Mouse (Mus musculus): ENCODE data around the gene Gm17428. TPM values are rescaled to one million over a fixed set of nuclear protein-coding genes. Genes with fewer than 3 reads are reported as not detected.

Gene Gm17428
- not detected in 2 replicates for total RNA-seq (2012; rRNA removed)
- total RNA-seq (2014; rRNA removed) = not detected in 2 replicates
- not detected in 2 replicates for polyA plus RNA-seq (2012; ENCODE audit: insufficient read length, low read depth)

- no peak within 1 kb of the TSS for H3K9ac ChIP-seq (ENCODE audit: insufficient read depth, low read depth)
- in situ Hi-C loops (cut with MboI; ENCODE audit: low pct_ligation_motif_present, low pct_unique_long_range_greater_than_20kb, low sequenced_read_pairs) (no loop called here), dilution Hi-C loops (cut with MboI; ENCODE audit: extremely low pct_ligation_motif_present, extremely low pct_unique_long_range_greater_than_20kb, low sequenced_read_pairs) (no loop called here)
Measured at GRCm38 (mm10) chr14:54976633-54977032, at the start of gene Gm17428. Gm17428 (plus strand) TSS chr14:54976933.

GRCm38 (mm10) chr14:54927296-54927695 is 49.4 kb upstream of the Gm17428 start:
- peaks cover 88% of the 10 kb centered on the region for H3K27me3 ChIP-seq (replicated peaks)
- in situ Hi-C loops (cut with MboI; ENCODE audit: low pct_ligation_motif_present, low pct_unique_long_range_greater_than_20kb, low sequenced_read_pairs) (no loop called here), dilution Hi-C loops (cut with MboI; ENCODE audit: extremely low pct_ligation_motif_present, extremely low pct_unique_long_range_greater_than_20kb, low sequenced_read_pairs) (no loop called here)
- no peak for TF ChIP-seq ZMIZ1 (IDR thresholded peaks at IDR 0.05; ENCODE audit: low read depth, low read length)
- H3K36me3 ChIP-seq (replicated peaks in 1 of 2; ENCODE audit: control insufficient read depth in 1 of 2, insufficient read depth in 1 of 2, low read length in 1 of 2) = no peaks in the 10 kb centered on the region
- H3K9ac ChIP-seq (ENCODE audit: insufficient read depth, low read depth) = no peak overlapping the region
- H3K27ac ChIP-seq (ENCODE audit: insufficient read depth, low read depth) = no peak overlapping the region
- no peak overlapping the region for H3K4me2 ChIP-seq (ENCODE audit: insufficient read depth, low read depth, poor library complexity, severe bottlenecking)
- no peaks in the 10 kb centered on the region for H3K79me2 ChIP-seq (replicated peaks; ENCODE audit: control insufficient read depth, extremely low read depth, insufficient read depth, poor library complexity, severe bottlenecking)
- H3K9me3 ChIP-seq (replicated peaks; ENCODE audit: low read length) = peaks cover 4% of the 10 kb centered on the region
- H3K4me3 ChIP-seq (replicated peaks in 1 of 3; ENCODE audit: low read depth in 2 of 3, low read length in 2 of 3, poor library complexity in 1 of 3) = no peak overlapping the region
- DNase-seq (ENCODE audit: extremely low read depth) = no peak
- H3K4me1 ChIP-seq (ENCODE audit: control insufficient read depth in 1 of 2, insufficient read depth in 2 of 2) = peaks cover 0 to 10% of the 10 kb centered on the region in 2 experiments; a peak in 1 of 4 replicates

More at GRCm38 (mm10) chr14:54976633-54977032, at the start of gene Gm17428:
- H3K9me3 ChIP-seq (replicated peaks; ENCODE audit: low read length) = no peaks in the 10 kb centered on the region
- H3K4me2 ChIP-seq (ENCODE audit: insufficient read depth, low read depth, poor library complexity, severe bottlenecking) = no peak within 1 kb of the TSS
- H3K79me2 ChIP-seq (replicated peaks; ENCODE audit: control insufficient read depth, extremely low read depth, insufficient read depth, poor library complexity, severe bottlenecking) = no peaks in the 10 kb centered on the region
- no peak for DNase-seq (ENCODE audit: extremely low read depth)
- no peak for TF ChIP-seq ZC3H11A (IDR thresholded peaks at IDR 0.05; ENCODE audit: low read depth, low read length)
- no peak for TF ChIP-seq EP300 (IDR thresholded peaks at IDR 0.05; ENCODE audit: low read length)
- no peak for TF ChIP-seq SIN3A (IDR thresholded peaks at IDR 0.05; ENCODE audit: low read length)
- TF ChIP-seq USF2 (conservative IDR thresholded peaks at IDR 0.05; ENCODE audit: low read depth, low read length) = no peak
- TF ChIP-seq ELF1 (IDR thresholded peaks at IDR 0.05; ENCODE audit: low read depth, low read length) = no peak
- no peak for TF ChIP-seq TBP (conservative IDR thresholded peaks at IDR 0.05; ENCODE audit: low read depth, low read length)
- TF ChIP-seq MEF2A (IDR thresholded peaks at IDR 0.05; ENCODE audit: borderline replicate concordance, low read depth, low read length) = no peak
- TF ChIP-seq MXI1 (IDR thresholded peaks at IDR 0.05; ENCODE audit: low read depth, low read length) = no peak
- no peak for TF ChIP-seq PAX5 (IDR thresholded peaks at IDR 0.05; ENCODE audit: low read length)
- no peak for TF ChIP-seq IRF4 (IDR thresholded peaks at IDR 0.05; ENCODE audit: low read depth, low read length)
- TF ChIP-seq ZMIZ1 (IDR thresholded peaks at IDR 0.05; ENCODE audit: low read depth, low read length) = no peak
- TF ChIP-seq ZKSCAN1 (IDR thresholded peaks at IDR 0.05; ENCODE audit: borderline replicate concordance, low read depth, low read length) = no peak
- TF ChIP-seq NELFE (IDR thresholded peaks at IDR 0.05; ENCODE audit: low read depth, low read length) = no peak
- no peak for TF ChIP-seq USF1 (IDR thresholded peaks at IDR 0.05; ENCODE audit: low read depth, low read length)
- no peak for TF ChIP-seq E2F4 (IDR thresholded peaks at IDR 0.05; ENCODE audit: insufficient replicate concordance, low read depth, low read length)
- no peak for TF ChIP-seq UBTF (IDR thresholded peaks at IDR 0.05; ENCODE audit: low read depth, low read length)
- TF ChIP-seq SMC3 (IDR thresholded peaks at IDR 0.05; ENCODE audit: low read depth, low read length) = no peak
- no peak within 1 kb of the TSS for H3K4me3 ChIP-seq (replicated peaks in 1 of 3; ENCODE audit: low read depth in 2 of 3, low read length in 2 of 3, poor library complexity in 1 of 3)
- H3K27ac ChIP-seq (ENCODE audit: insufficient read depth, low read depth) = no peak within 1 kb of the TSS
- H3K4me1 ChIP-seq (ENCODE audit: control insufficient read depth in 1 of 2, insufficient read depth in 2 of 2) = peaks cover 5 to 17% of the 10 kb centered on the region in 2 experiments; a peak in 3 of 4 replicates
- H3K36me3 ChIP-seq (replicated peaks in 1 of 2; ENCODE audit: control insufficient read depth in 1 of 2, insufficient read depth in 1 of 2, low read length in 1 of 2) = no peaks in the 10 kb centered on the region
- peaks cover 23% of the 10 kb centered on the region for H3K27me3 ChIP-seq (replicated peaks)

All from CH12.LX (cell line).